Mouse (Mus musculus): Measurements from ENCODE around the gene Gm128.

DNA sequence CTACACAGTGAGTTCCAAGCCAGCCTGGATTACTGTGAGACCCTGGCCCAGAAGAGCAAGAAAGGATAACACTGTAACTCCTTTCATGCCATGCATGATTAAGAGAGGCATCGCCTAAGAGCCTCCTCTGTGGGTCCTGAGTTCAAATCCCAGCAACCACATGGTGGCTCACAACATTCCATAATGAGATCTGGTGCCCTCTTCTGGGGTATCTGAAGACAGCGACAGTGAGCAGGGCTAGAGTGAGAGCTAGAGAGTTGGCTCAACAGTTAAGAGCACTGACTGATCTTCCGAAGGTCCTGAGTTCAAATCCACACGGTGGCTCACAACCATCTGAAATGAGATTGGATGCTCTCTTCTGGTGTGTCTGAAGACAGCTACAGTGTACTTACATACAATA, 33.1 kb upstream of the Gm128 start:
- no peak for TF ChIP-seq GATA1 (IDR thresholded peaks at IDR 0.05; ENCODE audit: borderline replicate concordance, low read length)
- TF ChIP-seq FLI1 (IDR thresholded peaks at IDR 0.05; ENCODE audit: low read length), result no peak
